Mouse (Mus musculus) MEL (cell line): ENCODE data around the gene Rag2.

Experiments used
- BHLHE40 ChIP-seq: IDR thresholded peaks from 2 replicates; pipeline ENCODE4 v1.6.1; 2012; ENCODE audit warnings: low read depth, mild to moderate bottlenecking, inconsistent platforms, low read length, improper control_type of control experiment, borderline replicate concordance
- CTCF ChIP-seq, 3 experiments: IDR thresholded peaks in 2 of 3; conservative IDR thresholded peaks in 1 of 3; 2 replicates each; pipeline ENCODE4 v1.5.1; 2011 to 2012; ENCODE audit warnings: low read length in 3 of 3, low read depth in 2 of 3, mild to moderate bottlenecking in 2 of 3, improper control_type of control experiment in 1 of 3, inconsistent platforms in 1 of 3, mixed read lengths in 1 of 3, moderate library complexity in 1 of 3; ENCODE audit not compliant: control insufficient read depth in 1 of 3, insufficient read depth in 1 of 3, poor library complexity in 1 of 3, severe bottlenecking in 1 of 3
- EP300 ChIP-seq, 2 experiments: IDR thresholded peaks; 2 replicates each; pipeline ENCODE4 v1.6.1; 2011; ENCODE audit warnings: improper control_type of control experiment in 2 of 2, low read length in 2 of 2, low read depth in 1 of 2, mild to moderate bottlenecking in 1 of 2
- GABPA ChIP-seq: IDR thresholded peaks from 2 replicates; pipeline ENCODE4 v1.6.1; 2012; ENCODE audit warnings: low read depth, mild to moderate bottlenecking, inconsistent platforms, low read length, improper control_type of control experiment, moderate library complexity
- MXI1 ChIP-seq: IDR thresholded peaks from 2 replicates; pipeline ENCODE4 v1.6.1; 2011; ENCODE audit warnings: mild to moderate bottlenecking, low read depth, low read length, improper control_type of control experiment
- POLR2A ChIP-seq, 2 experiments: IDR thresholded peaks; 2 replicates each; pipeline ENCODE4 v1.6.1; 2011 to 2012; ENCODE audit warnings: low read length in 2 of 2, mild to moderate bottlenecking in 2 of 2, control low read depth in 1 of 2, improper control_type of control experiment in 1 of 2, low read depth in 1 of 2, moderate library complexity in 1 of 2; ENCODE audit not compliant: control insufficient read depth in 1 of 2, insufficient read depth in 1 of 2, poor library complexity in 1 of 2
- POLR2AphosphoS2 ChIP-seq: IDR thresholded peaks from 2 replicates; pipeline ENCODE4 v1.6.1; 2011; ENCODE audit warnings: low read length, improper control_type of control experiment
- POLR2AphosphoS5 ChIP-seq: IDR thresholded peaks from 2 replicates; pipeline ENCODE4 v1.6.1; 2012; ENCODE audit warnings: low read depth, borderline replicate concordance, mild to moderate bottlenecking, inconsistent platforms, low read length, moderate library complexity, mixed read lengths
- RAD21 ChIP-seq: IDR thresholded peaks from 2 replicates; pipeline ENCODE4 v1.6.1; 2011; ENCODE audit warnings: mild to moderate bottlenecking, low read depth, low read length, improper control_type of control experiment
- SMC3 ChIP-seq: IDR thresholded peaks from 2 replicates; pipeline ENCODE4 v1.6.1; 2011; ENCODE audit warnings: low read depth, low read length, improper control_type of control experiment
- TCF12 ChIP-seq: IDR thresholded peaks from 2 replicates; pipeline ENCODE4 v1.6.1; 2014; ENCODE audit warnings: low read depth, mild to moderate bottlenecking, inconsistent platforms, low read length, improper control_type of control experiment, moderate library complexity
- USF1 ChIP-seq: IDR thresholded peaks from 2 replicates; pipeline ENCODE4 v1.6.1; 2014; ENCODE audit warnings: low read depth, mild to moderate bottlenecking, inconsistent platforms, low read length, improper control_type of control experiment, moderate library complexity

- TF ChIP-seq RAD21 (no peak), CTCF (IDR thresholded peaks at IDR 0.05 in 2 of 3, conservative IDR thresholded peaks at IDR 0.05 in 1 of 3; ENCODE audit: control insufficient read depth in 1 of 3, insufficient read depth in 1 of 3, low read depth in 2 of 3, low read length in 3 of 3, poor library complexity in 1 of 3, severe bottlenecking in 1 of 3) (no peak), GABPA (no peak), USF1 (no peak), EP300 (IDR thresholded peaks at IDR 0.05; ENCODE audit: low read depth in 1 of 2, low read length in 2 of 2) (no peak), POLR2AphosphoS2 (no peak), SMC3 (no peak), POLR2A (IDR thresholded peaks at IDR 0.05; ENCODE audit: control insufficient read depth in 1 of 2, insufficient read depth in 1 of 2, low read depth in 1 of 2, low read length in 2 of 2, poor library complexity in 1 of 2) (no peak), POLR2AphosphoS5 (no peak), MXI1 (no peak), TCF12 (no peak), BHLHE40 (no peak)
These were observed at the start of gene Rag2 for GRCm38 (mm10) chr2:101624526-101624925.
